23 mouse cellular contexts compared by ENCODE assay signal in the genomic region with DNA sequence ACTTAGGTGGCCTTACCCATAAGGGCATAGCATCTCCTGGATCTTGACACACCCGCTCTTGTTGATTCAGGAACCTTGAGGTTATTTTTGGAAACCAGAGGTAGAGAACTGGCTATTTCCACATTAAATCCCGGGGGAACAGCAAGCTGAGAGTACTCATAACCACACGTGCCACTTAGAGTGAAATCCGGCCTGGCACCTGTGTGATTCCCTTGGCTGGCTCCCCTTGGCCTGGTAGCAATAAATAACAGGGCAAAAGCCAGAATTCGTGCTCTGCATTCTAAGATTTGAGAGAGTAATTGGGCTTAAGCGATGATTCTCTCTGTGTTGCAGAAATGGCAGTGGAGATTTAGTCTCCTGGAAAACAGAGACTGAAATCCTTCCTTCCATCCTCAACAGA. TPM values are rescaled to one million over a fixed set of nuclear protein-coding genes. Genes with fewer than 3 reads are reported as not detected.
A peak's percentile ranks its signal among the peaks of the same experiment; 100 is the strongest.
DNase-seq lines count a peak whose midpoint lies in the region; ATAC-seq lines count a peak whose summit lies in the region.
"Had no signal": no experiment of that assay in that cellular context is flagged by ENCODE, and none has a peak within 500 bp of the region (broad histone marks: within the 10 kb centered on the region; RNA-seq: fewer than 3 reads in every experiment).

No protein-coding gene starts in this region.

- WGBS in kidney, embryonic 16.5 days, result 60% methylated on average over 6 of the region's 6 CpGs
- 81% methylated on average over 6 of the region's 6 CpGs for WGBS in heart, embryonic 10.5 days

- peak; percentile 53 for DNase-seq in adrenal gland, postnatal 14 days
- no peak for DNase-seq in adrenal gland, adult 18-20 months (ENCODE audit: low spot score in 2 of 2)
- peak; percentile 55 for DNase-seq in kidney, adult 11 months
- peak; percentile 21 to 24 for DNase-seq in right cerebral cortex, postnatal 10 days (ENCODE audit: low spot score in 2 of 2)
- no peak for DNase-seq in right cerebral cortex, adult 2 months (ENCODE audit: low spot score in 2 of 2)
- DNase-seq in heart, embryonic 10.5 days (ENCODE audit: low spot score), result no peak
- DNase-seq in spleen, postnatal 14 days (ENCODE audit: low spot score in 2 of 2), result no peak
- DNase-seq: cerebellum, adult 11-12 months; heart, postnatal 14 days; lung, adult 18-20 months; midbrain, embryonic 14.5 days had no signal

- no peak overlapping the region for H3K4me2 ChIP-seq in kidney, embryonic 16.5 days (replicated peaks; ENCODE audit: low read depth, low read length)
- H3K4me2 ChIP-seq: embryonic facial prominence, embryonic 13.5 days; heart, embryonic 12.5 days; hindbrain, embryonic 12.5 days; liver, embryonic 11.5 days; neural tube, embryonic 15.5 days had no signal

- no peak overlapping the region for H3K27ac ChIP-seq in kidney, embryonic 16.5 days (ENCODE audit: low read length)
- no peak overlapping the region for H3K27ac ChIP-seq in heart, embryonic 10.5 days
- H3K27ac ChIP-seq: embryonic facial prominence, embryonic 13.5 days; hindbrain, embryonic 12.5 days; layer of hippocampus, adult 2 months; left cerebral cortex, adult 2 months; neural tube, embryonic 15.5 days; stomach, postnatal 0 days had no signal

- no peak overlapping the region for H3K4me3 ChIP-seq in kidney, embryonic 16.5 days (ENCODE audit: low read length)
- no peak overlapping the region for H3K4me3 ChIP-seq in heart, embryonic 10.5 days
- H3K4me3 ChIP-seq: embryonic facial prominence, embryonic 13.5 days; heart, embryonic 12.5 days; hindbrain, embryonic 12.5 days; layer of hippocampus, adult 2 months; left cerebral cortex, adult 2 months; megakaryocyte, embryonic 14.5 days; neural tube, embryonic 15.5 days had no signal

- no peaks in the 10 kb centered on the region for H3K27me3 ChIP-seq in kidney, embryonic 16.5 days (ENCODE audit: insufficient read depth, low read length)
- no peaks in the 10 kb centered on the region for H3K27me3 ChIP-seq in heart, embryonic 10.5 days (ENCODE audit: insufficient read depth, poor library complexity, severe bottlenecking)
- H3K27me3 ChIP-seq: embryonic facial prominence, embryonic 13.5 days; heart, embryonic 12.5 days; hindbrain, embryonic 12.5 days; megakaryocyte, embryonic 14.5 days; neural tube, embryonic 15.5 days had no signal

- no peaks in the 10 kb centered on the region for H3K4me1 ChIP-seq in kidney, embryonic 16.5 days (ENCODE audit: insufficient read depth, low read length)
- no peaks in the 10 kb centered on the region for H3K4me1 ChIP-seq in heart, embryonic 10.5 days
- H3K4me1 ChIP-seq: hindbrain, embryonic 12.5 days; megakaryocyte, embryonic 14.5 days had no signal

- no peaks in the 10 kb centered on the region for H3K9me3 ChIP-seq in kidney, embryonic 16.5 days (ENCODE audit: low read length)
- H3K9me3 ChIP-seq in heart, embryonic 10.5 days, result no peaks in the 10 kb centered on the region
- H3K9me3 ChIP-seq: embryonic facial prominence, embryonic 13.5 days; G1E; heart, embryonic 12.5 days; hindbrain, embryonic 12.5 days; neural tube, embryonic 15.5 days had no signal

- no peak overlapping the region for H3K9ac ChIP-seq in kidney, embryonic 16.5 days (replicated peaks; ENCODE audit: low read length)
- H3K9ac ChIP-seq: embryonic facial prominence, embryonic 13.5 days; heart, embryonic 12.5 days; hindbrain, embryonic 12.5 days; neural tube, embryonic 15.5 days had no signal

- H3K36me3 ChIP-seq in kidney, embryonic 16.5 days (ENCODE audit: insufficient read depth, low read length), result no peaks in the 10 kb centered on the region
- no peaks in the 10 kb centered on the region for H3K36me3 ChIP-seq in heart, embryonic 10.5 days
- H3K36me3 ChIP-seq: embryonic facial prominence, embryonic 13.5 days; G1E; heart, embryonic 12.5 days; hindbrain, embryonic 12.5 days; neural tube, embryonic 15.5 days had no signal

- ATAC-seq in kidney, embryonic 16.5 days (ENCODE audit: low FRiP score, low TSS enrichment), result no peak

RNA-seq across cellular contexts. Expression of a gene that starts 53.2 kb away (rescaled TPM):
- 9.9 and 11.2 TPM in 2 replicates for total RNA-seq in adrenal gland, postnatal 14 days (2021)
- total RNA-seq in adrenal gland, adult 18-20 months (2021), result 1 to 10 TPM; 5.3 to 9.1 TPM
- polyA plus RNA-seq in kidney, embryonic 16.5 days (2015; fragmentation: Nextera tagmentation; extraction: Ambion mirVana), result 13.1 and 18.1 TPM in 2 replicates
- 8.2 and 14.5 TPM in 2 replicates for polyA plus RNA-seq in heart, embryonic 10.5 days (2016; fragmentation: Nextera tagmentation; extraction: Ambion mirVana)
- total RNA-seq: granulocyte monocyte progenitor cell, adult 5-6 weeks had no signal
- polyA plus RNA-seq: G1E had no signal

Comparison
In these comparisons a context has a peak if more than half of its experiments do, and no peak if none do; other contexts are left out.
1. DNase-seq: peak in adrenal gland, postnatal 14 days (single experiment), kidney, adult 11 months (single experiment) and right cerebral cortex, postnatal 10 days (2 of 2); none in adrenal gland, adult 18-20 months (0 of 2), right cerebral cortex, adult 2 months (0 of 2), heart, embryonic 10.5 days (single experiment) and spleen, postnatal 14 days (0 of 2).